Mouse (Mus musculus): ENCODE data around the gene Plin1.

Gene Plin1

DNA sequence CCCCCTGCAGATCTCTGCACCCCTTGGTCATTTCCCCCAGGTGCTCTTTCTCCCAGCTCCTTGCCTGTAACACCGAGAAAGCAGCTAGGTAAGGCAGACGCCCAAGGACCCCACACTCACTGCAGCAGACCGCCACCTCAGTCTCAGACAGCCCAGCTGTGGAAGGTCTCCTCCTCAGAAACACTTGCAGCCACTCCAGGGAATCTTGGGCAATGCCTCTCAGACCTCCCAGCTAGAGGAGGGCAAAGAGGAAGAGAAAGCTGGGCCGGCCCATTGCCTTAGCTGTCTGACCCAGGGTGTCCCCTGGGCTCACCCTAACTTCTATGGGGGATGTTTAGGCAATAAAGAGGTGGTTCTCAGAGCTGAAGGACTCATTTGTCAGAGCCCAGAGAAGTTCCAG is at the start of gene Plin1:
Gene Plin1, minus strand, starts transcription at position 282 of the 400 bp plus-strand sequence.
- no peak for DNase-seq

DNA sequence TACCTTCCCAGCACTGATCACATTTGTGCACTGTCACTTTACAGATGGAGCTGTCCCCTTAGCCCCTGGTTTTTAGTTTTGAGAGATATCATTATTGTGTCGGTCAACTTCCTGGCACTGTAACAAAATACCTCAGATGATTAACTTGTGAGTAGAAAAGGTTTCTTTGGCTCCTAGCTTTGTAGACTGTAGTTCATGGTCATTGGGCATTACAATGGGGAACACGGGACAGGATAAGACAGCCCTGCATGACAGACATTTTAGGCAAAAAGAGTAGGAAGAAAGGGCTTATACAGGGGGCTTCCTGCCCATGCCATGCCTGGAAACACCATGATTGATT is 49.8 kb upstream of the Plin1 start:
- DNase-seq: no peak

DNA sequence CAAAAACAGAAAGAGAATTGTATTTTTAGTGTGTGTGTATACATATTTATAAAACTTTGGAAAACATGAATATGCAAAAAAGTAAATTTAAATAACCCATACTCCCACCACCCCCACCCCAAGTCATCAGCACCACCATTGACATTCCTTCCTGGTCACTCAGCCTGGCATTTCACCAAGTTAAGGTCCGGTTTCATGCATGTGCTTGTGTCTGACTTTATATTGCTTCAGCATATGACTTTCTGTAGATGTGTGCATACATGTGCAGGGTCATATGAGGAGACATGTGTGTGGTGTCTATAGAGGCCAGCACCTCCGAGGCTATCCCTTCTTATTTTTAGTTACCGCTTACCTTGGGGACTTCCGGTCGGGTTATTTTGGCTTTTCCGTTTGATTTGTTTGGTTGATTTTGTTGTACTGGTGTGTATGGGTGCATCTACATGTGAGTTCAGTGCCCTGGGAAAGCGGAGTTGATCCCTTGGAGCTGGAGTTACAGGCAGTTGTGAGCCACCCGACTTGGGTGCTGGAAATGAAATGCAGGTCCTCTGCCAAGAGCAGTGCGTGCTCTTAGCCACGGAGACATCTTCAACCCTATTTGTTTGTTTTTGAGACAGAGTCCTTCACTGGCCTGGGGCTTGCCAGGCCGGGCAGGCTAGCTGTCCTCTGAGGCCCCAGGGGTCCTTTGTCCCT is 49.3 kb upstream of the Plin1 start:
- no peak for DNase-seq

DNA sequence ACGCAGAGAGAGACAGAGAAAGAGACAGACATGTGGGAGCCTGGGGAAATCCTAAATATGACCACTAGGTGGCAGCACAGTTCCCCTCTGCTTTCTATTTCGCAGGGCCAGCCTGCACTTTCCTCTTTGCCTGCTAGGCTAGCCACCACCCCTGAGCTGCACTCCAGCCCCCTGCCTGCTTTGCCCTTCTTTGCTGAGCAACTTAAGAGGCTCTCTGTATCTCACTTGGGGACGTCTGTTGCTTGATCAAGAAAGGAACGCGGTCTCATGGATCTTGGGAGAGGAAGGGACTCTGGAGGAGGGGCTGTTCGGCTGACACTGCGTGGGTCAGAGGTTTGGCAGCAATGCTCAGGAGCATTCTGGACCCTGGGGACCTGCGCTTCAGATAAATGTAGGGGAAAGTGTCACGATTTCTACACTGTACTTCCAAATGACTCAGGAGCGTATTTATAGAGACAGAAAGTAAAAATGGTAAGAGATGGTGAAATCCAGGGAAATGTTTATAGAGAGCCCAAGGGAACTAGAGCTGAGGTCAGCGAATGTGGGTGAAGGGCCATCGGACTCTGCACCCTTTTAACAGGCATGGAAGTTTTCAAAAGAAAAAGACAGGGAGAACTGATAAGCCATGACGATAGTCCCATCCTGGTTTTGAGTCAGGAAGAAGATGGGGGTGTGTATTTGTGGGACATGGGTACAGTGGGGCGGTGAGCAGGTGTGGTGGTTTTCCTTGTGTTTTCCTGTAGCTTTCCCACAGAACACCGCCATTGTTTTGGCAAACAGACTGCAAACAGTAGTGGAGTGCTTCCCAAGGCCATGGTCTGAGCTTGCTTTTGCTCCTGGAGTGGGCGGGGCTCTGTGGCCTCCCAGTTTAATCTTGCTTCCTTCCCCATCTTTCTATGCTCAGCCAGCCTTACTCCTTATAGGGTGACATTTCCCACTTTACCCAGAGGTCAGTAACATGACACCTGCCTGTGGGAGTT is 48.2 kb upstream of the Plin1 start:
- peak in 1 of 2 experiments; percentile 14 for DNase-seq

DNA sequence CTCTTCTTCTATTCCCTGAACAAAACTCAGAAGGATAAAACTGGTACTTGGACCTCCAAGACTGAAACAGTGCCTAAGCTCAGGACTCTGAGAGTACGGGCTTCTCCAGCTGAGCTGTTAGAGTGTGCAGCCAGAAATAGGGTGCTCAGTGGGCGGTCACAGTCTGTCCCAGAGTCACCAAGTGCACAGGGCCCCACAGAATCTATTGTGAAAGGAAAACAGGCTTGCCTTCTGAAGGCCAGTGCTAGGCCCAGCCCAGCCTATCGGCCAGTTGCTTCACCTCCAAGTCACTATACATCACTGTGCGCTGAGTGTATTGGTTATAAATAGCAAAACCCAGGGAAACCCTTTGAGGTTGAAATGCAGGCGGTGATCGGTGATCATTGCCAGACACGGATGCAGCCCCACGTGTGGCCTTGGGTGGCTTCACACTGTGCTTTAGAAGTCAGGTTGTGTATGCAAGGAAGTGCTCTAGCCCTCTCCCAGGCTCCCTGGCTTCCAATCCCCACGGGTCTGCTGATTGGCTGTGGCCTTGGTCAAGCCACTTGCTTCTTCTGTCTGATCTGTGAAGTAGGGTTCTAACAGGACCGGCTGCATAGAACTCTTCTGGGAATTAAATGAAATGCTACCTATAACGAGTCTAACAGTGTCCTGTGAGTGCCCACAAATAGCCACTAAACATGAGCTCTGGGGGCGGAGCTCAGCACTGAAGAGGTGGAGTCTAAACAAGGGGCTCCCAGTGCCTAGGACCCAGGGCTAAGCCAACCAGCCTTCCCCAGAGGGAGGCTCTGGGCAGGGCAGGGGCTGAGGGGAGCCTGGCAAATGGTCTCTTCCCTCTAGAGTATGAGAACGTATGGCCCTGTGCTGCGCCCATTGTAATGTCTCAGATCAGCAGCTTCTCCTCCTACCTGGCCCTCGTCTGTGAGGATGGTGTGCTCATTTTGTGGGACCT is 39.1 kb upstream of the Plin1 start:
- DNase-seq: no peak

DNA sequence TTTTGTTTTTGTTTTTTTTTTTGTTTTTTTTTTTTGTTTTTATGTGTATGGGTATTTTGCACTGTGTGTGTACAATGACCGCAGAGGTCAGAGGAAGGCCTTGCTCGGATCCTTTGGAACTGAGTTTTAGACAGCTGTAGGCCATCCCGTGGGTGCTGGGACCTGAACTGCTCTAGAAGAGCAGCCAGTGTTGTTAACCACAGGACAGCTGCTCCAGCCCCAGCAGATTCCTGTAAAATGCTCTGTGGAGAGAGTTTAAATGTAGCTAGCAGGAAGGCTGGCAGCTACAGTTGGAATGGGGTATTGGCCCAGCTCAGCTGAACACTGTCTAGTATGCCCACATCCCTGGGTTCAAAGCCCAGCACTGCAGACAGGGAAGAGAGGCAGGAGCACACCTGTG is 37.0 kb upstream of the Plin1 start:
- no peak for DNase-seq

DNA sequence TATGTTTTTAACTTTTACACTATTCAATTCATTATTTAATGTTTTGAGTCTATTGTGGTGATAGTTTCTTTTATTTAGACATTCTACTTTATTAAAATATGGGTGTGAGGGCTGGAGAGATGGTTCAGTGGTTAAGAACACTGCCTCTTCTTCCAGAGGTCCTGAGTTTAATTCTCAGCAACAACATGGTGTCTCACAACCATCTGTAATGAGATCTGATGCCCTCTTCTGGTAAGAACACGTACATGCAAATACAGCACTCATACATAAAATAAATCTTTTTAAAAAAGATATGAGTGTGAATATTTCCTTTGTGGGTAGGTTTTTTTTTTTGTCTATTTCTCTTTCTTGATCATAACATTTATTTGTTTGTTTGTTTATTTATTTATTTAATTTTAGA is 33.3 kb upstream of the Plin1 start:
- DNase-seq: no peak

DNA sequence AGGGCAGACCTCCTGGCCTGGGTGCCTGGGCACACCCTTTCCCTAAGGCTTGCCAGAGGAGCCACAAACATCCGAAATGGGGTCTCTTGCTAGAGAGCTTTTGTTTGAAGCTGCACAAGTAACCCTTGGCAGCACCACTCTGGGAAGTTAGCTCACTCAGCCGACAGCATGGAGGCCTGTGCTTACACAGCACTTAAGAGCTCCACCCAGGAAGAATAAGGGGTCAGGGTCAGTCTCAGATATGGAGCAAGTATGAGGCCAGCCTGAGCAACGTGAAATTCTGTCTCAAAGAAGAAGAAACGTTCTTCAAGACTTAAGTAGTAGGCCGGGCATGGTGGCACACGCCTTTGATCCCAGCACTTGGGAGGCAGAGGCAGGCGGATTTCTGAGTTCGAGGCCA is 29.4 kb upstream of the Plin1 start:
- no peak for DNase-seq

DNA sequence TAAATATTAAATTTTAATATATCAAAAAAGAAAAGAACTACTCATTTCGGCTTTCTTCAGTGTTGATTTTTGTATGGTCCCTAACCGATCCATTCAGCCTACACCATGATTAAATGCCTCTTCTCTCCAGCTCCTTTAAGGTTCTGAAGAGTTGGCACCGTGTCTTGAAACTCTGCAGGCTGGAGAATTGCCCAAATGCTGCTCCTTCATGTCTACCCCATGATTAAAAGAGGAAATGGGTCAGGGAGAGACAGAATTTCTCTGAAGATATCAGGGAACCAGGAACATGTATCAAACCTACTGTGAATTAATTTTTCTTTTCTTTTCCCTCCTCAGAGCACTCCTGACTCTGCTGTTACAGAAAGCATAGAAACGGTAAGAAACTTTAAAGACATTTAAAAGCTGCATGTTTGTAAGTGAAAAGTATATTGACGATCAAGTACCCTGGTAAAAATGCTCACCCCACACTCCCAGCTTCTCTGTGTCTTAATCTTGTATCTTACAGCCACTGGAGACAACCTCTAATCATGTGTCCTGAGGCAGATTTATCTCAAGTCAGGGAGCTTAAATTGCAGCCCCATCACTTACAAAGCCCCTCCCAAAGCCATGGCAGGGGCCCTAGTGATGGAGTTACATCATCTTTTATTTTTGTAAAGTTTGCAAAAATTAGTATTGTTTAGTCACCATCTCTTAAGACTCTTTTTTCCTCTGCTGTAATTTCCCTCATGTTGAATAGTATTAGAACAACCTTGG is 28.6 kb upstream of the Plin1 start:
- no peak for DNase-seq

DNA sequence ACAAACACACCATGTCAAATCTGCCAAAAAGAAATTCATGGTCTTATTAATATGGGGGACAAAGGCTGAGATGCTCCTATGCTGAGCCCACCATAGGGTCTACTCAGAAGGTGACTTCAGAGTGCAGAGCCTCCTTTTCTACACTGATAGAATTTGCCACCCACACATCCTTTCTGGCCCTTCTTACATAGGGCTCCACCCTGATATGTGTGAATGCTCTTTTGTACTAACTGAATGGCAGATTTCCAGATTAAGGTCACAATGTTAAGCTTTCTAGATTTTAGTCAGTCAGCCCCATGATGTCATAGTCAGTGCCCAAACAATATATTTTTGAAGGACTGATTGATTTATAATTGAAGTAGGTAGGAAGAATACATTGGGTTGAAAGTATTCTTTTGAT is 27.1 kb upstream of the Plin1 start:
- DNase-seq: no peak

DNA sequence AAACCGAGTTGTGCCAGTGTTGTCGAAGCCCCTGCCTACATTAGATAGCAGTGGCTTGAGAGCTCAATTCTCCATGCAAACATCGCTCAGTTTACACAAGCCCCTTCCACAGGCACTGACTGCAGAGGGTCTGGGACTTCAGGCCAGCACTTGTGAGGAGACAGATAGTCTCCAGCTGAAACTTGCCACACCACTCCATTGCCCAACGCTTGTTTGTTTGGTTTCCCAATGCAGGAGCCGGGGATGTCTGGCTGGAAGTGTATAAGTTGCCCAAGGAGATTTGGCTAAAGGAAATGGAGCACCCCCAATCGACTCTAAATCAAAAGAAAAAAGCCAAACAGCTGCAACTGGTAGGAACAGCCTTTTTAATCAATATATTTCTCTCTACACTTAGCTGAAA is 25.5 kb upstream of the Plin1 start:
- no peak for DNase-seq

DNA sequence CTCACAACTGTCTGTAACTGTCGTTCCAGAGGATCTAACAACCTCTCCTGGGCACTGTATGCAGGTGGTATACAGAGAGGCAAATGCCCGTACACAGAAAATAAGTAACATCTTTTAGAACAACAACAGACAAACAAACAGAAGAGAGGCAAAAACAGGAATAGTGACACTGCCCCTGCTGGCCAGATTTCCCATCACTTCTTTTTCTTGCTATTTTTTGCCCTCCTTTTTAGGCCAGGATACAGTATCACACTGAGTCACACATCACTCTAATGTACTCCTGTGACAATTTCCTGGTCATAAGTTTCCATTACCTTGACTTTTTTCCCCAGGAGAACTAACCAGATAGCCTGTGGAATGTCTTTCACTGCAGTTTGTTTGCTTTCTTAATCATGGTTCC is 23.6 kb upstream of the Plin1 start:
- DNase-seq: no peak

DNA sequence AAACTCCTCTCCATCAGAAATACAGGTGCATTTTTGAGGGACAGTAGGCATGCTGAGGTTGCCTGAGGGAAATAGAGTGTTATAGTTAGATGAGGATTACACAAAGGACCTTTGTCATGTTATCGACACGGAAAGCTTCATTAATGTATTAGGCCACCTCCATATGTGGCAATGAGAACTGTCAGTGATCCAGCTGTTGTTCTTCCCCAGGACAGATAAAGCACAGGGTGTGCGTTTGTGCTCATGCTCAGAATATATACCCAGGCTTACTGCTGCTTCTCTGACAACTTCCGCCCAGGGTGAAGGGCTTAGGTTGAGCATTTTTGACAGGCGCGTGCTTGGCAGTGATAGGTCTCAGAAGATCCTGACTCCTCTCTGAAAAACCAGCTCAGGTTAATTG is 16.8 kb upstream of the Plin1 start:
- DNase-seq: no peak

DNA sequence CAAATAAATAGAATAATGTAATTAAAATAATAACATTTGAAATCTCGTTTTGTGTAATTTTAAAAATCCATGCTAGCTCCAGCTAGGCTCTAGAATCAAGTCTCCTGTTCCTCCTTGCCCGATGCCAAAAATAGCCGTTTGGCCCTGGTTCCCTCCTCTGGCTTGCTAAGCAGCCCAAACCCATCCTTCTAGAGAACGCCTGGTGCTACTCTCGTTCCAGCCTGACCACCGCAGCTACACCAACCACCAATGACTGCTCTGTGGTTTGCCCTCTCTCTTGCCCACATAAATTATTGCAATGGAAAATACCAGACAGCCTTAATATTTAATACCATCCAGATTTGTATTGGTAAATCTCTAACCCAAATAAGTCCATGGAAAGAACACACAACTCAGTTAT is 15.0 kb upstream of the Plin1 start:
- DNase-seq: no peak

DNA sequence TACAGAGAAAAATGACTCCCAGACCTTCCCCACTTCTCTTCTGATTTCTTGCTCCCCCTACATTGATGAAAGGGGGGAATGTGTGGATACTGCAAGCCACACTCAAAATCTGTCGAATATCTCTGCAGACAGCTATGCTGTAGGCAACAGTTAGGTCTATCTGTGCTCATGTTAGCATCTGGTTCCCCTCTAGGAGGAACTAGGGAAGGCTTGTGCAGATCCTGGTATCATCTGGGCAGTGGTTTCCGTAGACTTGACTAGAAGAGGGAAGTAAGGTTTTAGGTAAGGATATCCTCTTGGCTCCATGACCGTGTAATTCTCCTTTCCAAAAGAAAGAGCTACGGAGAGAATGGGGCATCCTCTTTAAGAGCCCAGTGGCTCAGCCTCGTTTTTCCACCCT is 11.9 kb upstream of the Plin1 start:
- no peak for DNase-seq

DNA sequence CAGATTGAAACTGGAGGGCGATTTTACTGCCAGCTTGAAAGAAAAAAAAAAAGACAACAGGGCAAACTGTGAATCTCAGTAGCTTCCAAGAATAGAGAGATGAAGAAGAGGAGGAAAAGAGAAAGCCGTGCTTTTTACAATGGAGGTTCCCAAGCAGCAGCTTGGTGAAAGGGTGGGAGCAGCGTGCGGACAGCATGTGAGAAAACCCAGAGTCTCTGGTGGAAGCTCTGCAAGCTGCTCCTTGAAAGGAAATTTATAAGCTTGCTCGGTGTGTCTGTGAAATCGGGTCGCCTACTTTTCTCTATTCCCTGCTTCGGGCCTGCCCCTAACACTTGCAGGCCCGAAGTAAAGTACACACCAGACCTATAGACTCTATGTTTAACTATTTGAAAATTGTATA is 11.3 kb upstream of the Plin1 start:
- DNase-seq: no peak

DNA sequence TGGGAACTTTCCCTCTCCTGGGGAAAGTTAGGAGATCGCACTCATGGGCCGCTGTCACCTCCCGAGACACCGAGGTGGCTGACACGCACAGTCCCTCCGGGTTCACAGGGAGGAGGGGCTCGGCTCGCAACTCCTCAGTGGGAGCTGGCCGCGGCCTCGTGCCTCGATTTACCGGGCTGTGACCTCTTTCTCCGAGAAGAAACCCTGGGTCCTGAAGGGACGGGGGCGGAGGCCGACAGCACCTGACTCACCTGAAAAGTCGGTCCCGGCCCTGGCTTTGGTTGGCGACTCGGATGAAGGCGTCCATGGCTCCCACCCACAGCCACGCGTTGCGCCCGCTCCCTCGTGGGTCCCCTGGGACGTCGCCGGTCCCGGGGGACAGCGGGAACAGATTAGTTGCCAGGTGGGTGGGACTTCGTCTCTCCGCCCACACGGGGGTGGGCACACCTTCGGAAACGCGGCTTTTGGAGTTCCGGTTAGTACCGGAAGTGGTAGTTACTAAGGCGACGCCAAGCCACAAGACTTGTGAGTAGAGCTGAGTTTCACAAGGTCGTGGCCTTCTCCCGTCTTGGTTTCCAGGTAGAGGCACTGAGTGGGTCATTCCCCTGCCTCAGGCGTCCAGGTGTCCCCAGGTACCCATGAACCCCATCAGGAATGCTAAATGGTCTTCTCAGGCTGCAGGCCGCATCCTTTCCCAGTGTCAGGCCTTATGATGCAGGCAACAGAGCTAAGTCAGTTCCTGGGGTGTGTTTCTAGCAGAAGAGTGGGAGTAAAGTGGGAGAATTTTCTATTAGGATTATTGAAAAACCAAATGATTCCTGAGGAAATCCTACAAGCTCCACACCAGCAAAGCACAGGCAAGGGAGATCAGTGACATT is 10.2 kb upstream of the Plin1 start, which contains the start of the genes Pex11a and Wdr93:
Gene Pex11a, minus strand, starts transcription at position 473 of the 878 bp plus-strand sequence.
Gene Wdr93, plus strand, starts transcription at position 505 of the 878 bp plus-strand sequence.
- DNase-seq: peak; percentile 72 to 78

DNA sequence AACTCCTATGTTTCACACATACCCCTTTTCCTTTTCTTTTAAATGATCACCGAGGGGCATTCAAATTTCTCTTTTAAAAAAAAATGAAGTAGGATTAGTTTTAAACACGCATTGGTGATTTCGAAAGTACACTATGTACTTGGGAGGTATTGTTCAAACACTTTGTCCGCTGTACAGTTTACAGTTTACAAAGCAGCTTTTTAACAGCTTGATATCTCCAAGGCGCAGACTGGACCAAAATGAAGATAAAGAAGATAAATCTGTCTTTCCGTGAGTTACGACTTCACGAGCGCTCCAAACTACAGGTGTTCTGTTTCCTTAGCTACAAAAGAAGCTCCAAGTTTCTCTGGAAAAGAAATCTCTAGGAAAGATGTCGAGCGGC is 9.6 kb upstream of the Plin1 start:
- no peak for DNase-seq

DNA sequence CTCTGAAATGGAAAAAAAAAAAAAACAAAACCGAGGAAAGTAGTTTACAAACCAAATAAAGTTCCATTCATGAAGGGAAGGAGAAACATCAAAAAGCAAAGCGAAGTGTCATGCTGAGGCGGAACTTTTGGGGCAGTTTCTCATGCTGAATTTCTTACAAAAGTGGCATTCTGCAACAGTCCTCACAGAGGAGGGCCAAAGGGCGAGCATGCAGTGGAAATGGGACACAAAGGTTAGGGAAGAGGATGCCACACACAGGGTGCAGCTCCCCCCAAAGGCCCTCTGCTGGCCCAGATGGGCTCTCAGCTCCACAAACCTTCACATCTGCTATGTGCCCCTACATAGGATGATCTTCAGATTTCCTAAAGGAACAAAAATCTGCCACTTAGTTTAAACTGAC is 7.6 kb upstream of the Plin1 start:
- no peak for DNase-seq

DNA sequence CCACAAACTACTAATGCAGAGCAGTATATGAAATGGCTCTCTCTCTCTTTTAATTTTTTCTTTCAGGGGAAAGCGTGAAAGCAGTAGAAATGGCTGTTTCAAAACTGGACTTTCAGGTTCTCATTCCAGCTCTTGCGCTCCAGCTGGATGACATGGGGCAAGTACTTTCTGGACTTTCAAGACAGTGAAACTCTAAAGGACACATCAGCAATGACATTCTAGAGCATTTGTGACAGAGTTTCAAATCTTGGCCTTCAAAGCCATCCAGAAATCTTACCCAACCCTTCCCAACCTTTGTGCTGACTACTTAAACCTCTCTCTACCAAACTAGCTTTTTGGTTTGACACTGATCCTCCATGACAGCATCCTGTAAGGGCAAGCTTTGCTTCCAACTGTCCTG is 6.2 kb upstream of the Plin1 start:
- DNase-seq: no peak

DNA sequence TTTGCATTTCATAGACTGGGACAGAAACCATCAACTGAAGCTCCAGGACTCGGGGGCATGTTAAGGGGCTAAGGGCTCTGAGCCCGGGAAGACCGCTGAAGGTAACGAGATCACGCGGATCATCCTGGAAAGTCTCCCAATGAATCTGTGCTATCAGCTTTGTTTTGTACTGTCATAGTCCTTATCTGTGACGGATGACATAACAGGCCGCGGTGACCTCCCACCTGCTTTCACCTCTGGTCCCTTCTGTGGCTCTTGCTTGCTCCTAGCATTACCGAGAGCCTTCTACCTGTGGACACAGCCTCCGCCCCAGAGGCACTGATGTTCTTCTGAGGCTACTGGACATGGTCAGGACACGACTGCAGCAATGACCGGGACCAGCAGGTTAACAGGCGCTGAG is 3.8 kb upstream of the Plin1 start:
- DNase-seq: no peak
